Mouse (Mus musculus) neural tube, embryonic 14.5 days (tissue): Measurements from ENCODE around the gene Acbd6. TPM values are rescaled to one million over a fixed set of nuclear protein-coding genes. Genes with fewer than 3 reads are reported as not detected.

Source experiments
- ATAC-seq: fragments of 200-750 bp; cut with Nextera tagmentation; 2 replicates; pipeline ENCODE4 v1.8.0; 2017; ENCODE audit warnings: low read depth, mild to moderate bottlenecking, moderate TSS enrichment, moderate library complexity
- H3K27ac ChIP-seq: fragments of 300-500 bp; sonication (generic); 2 replicates; pipeline ENCODE4 v1.5.1; 2014; ENCODE audit warnings: low read depth, mild to moderate bottlenecking, control low read depth, low read length, moderate library complexity, mixed read lengths
- H3K27me3 ChIP-seq: fragments of 300-500 bp; sonication (generic); 2 replicates; pipeline ENCODE4 v1.6.1; 2014; ENCODE audit warnings: low read length; ENCODE audit not compliant: control insufficient read depth, insufficient read depth
- H3K36me3 ChIP-seq: fragments of 300-500 bp; sonication (generic); 2 replicates; pipeline ENCODE4 v1.6.1; 2014; ENCODE audit warnings: low read length, mixed read lengths; ENCODE audit not compliant: control insufficient read depth, insufficient read depth
- H3K4me1 ChIP-seq: fragments of 300-500 bp; sonication (generic); 2 replicates; pipeline ENCODE4 v1.6.1; 2014; ENCODE audit warnings: low read length; ENCODE audit not compliant: control insufficient read depth, insufficient read depth
- H3K4me2 ChIP-seq: fragments of 300-500 bp; sonication (generic); 2 replicates; pipeline ENCODE4 v1.6.1; 2014; ENCODE audit warnings: mild to moderate bottlenecking, low read depth, low read length, control low read depth
- H3K4me3 ChIP-seq: fragments of 300-500 bp; sonication (generic); 2 replicates; pipeline ENCODE4 v1.5.1; 2014; ENCODE audit warnings: low read depth, low read length, control low read depth, mixed read lengths
- H3K9ac ChIP-seq: fragments of 300-500 bp; sonication (generic); replicated peaks from 2 replicates; pipeline ENCODE4 v1.6.1; 2014; ENCODE audit warnings: low read depth, mild to moderate bottlenecking, control low read depth, low read length, mixed read lengths
- H3K9me3 ChIP-seq: fragments of 300-500 bp; sonication (generic); 2 replicates; pipeline ENCODE4 v1.6.1; 2016; ENCODE audit warnings: low read length; ENCODE audit not compliant: control insufficient read depth
- WGBS: fragments of 180-500 bp; shearing (Covaris S2); extraction: QIAGEN DNeasy Blood & Tissue Kit; methylation state at CpG from one replicate; pipeline ENCODE4 v1.1.7; 2014; 5-methylcytosine and 5-hydroxymethylcytosine counted together
- polyA plus RNA-seq: library from polyadenylated mRNA; unstranded; fragments of >200 nt; fragmentation: Nextera tagmentation; extraction: Ambion mirVana; gene quantifications from 2 replicates; pipeline ENCODE4 v1.2.1, GENCODE M21; 2014

The Acbd6 gene
- polyA plus RNA-seq, 1 experiment from 2014 or later, result 108 TPM

DNA sequence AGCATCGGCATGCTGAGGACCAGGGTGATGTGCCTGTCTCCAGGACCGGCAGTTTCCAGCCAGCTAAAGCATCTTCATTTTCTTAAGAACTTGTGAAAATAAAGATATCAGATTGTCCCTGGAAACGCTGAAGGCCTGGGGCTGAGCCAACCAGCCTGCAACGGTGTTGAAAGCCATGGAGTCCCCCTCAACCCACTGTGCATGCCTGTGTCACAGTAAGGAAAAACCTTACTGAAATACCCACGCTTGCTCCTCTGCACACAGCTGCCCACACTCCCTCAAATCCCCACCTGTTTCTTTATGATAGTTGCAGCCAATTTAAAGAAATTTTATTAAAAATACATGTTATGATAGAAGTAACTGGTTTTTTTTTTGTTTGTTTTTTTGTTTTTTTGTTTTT is 98.4 kb downstream of the Acbd6 start:
- 88% methylated on average over 5 of the region's 5 CpGs for WGBS
- H3K4me1 ChIP-seq, result no peaks in the 10 kb centered on the region
- no peak overlapping the region for H3K27ac ChIP-seq
- H3K9me3 ChIP-seq, result no peaks in the 10 kb centered on the region
- no peak overlapping the region for H3K9ac ChIP-seq
- no peak overlapping the region for H3K4me2 ChIP-seq
- H3K36me3 ChIP-seq, result no peaks in the 10 kb centered on the region
- ATAC-seq, result no peak
- no peaks in the 10 kb centered on the region for H3K27me3 ChIP-seq
- no peak overlapping the region for H3K4me3 ChIP-seq

DNA sequence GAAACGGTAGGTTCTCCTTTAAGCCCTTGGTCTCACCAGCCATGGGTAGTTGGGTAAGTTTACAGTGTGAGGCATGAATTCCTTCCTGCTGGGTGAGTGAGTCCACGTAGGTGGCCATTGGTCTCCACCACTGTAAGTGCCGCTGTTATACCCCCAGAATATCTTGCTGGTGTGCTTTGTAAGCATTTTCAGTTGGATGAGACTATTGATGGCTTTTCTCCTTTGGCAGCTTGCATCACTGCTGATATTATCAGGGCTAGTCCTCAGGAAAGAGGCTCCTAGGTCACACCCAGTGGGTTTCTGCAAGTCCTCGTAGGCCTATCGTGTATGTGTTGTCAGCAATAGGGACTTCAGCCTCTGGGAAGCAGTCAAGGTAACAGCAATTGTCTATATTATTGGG is 106.1 kb downstream of the Acbd6 start:
- H3K27me3 ChIP-seq, result no peaks in the 10 kb centered on the region
- no peak for ATAC-seq
- H3K9ac ChIP-seq, result no peak overlapping the region
- no peak overlapping the region for H3K4me3 ChIP-seq
- no peaks in the 10 kb centered on the region for H3K9me3 ChIP-seq
- WGBS, result 90% methylated on average over 5 of the region's 5 CpGs
- H3K4me2 ChIP-seq, result no peak overlapping the region
- H3K36me3 ChIP-seq, result no peaks in the 10 kb centered on the region
- no peaks in the 10 kb centered on the region for H3K4me1 ChIP-seq
- H3K27ac ChIP-seq, result no peak overlapping the region

DNA sequence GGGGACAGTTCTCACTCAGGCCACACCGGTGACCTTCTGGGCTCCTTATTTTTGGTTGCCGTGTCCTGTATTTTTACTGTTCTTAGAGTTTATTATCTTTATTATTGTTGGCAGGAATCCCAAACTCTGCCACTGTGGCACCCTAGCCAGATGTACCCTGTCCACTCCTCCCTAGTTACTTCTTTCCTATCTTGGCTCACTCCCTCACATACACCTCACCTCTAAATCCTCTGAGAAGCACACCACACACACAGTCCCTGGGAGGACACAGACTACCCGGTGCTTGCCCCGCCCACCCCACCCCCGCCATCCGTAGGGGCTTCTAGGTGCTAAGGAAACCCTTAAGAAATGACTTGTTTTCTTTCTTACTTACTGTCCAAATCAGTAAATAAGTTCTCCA is 117.7 kb downstream of the Acbd6 start:
- WGBS, result 90% methylated on average over 6 of the region's 6 CpGs
- no peaks in the 10 kb centered on the region for H3K9me3 ChIP-seq
- no peaks in the 10 kb centered on the region for H3K36me3 ChIP-seq
- no peak for ATAC-seq
- H3K27ac ChIP-seq, result no peak overlapping the region
- no peaks in the 10 kb centered on the region for H3K27me3 ChIP-seq
- H3K9ac ChIP-seq, result no peak overlapping the region
- H3K4me1 ChIP-seq, result no peaks in the 10 kb centered on the region
- H3K4me2 ChIP-seq, result no peak overlapping the region
- H3K4me3 ChIP-seq, result no peak overlapping the region

DNA sequence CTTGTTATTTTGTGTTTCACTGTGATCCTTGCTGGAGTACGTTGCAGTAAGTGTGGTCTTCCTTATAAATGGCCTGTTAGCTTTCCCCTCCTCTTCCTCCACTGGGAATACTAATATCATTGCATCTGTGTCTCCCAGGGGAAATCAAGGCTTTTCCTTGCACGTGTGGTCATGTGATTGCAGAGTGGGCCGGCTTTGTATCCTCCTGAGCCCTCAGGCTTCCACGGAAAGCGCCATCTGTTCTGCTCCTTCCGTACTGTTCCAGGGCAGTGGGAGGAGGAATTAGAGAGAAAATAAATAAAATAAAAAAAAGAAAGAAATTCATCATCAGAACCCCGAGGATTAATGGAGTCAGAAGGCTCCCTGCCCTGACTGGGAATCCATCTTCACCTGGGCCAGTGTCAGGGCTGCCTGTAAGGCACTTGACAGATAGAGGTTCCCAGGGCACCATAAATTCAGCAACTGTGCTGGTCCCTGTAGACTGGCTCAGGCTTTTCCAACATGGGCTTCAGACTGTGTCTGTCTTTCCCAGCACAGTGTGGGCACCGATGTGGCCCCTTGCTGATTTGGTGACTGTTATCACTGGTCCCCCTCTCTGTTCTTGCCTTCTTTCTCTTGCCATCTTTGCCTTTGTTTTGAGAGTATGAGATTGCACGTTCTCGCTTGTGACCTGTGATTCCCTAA is 123.3 kb downstream of the Acbd6 start:
- no peak overlapping the region; the same call in 1 of the 2 replicates for H3K4me2 ChIP-seq

DNA sequence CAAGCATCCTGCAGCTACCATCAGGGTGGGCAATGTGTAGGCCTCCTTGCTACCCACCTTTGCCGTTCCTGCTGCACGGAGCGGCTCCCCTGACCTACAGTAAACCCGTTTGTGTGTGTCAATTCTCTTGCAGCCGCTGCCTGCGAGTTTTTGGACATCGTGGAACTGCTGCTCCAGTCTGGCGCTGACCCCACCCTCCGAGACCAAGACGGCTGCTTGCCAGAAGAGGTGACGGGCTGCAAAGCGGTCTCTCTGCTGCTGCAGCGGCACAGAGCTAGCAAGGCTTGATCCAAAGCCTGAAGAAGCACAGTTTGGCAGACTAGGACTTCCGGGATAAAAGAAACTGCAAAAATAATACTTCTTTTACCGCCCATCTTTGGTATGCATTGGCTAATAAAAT is 128.9 kb downstream of the Acbd6 start:
- no peak for ATAC-seq
- Histone ChIP-seq H3K9me3 (no peaks in the 10 kb centered on the region), H3K27ac (peak overlapping the region; percentile 16; the same call in 1 of the 2 replicates), H3K27me3 (no peaks in the 10 kb centered on the region), H3K9ac (no peak overlapping the region), H3K4me3 (no peak overlapping the region), H3K4me2 (no peak overlapping the region), H3K36me3 (no peaks in the 10 kb centered on the region), H3K4me1 (no peaks in the 10 kb centered on the region)
- WGBS, result 81% methylated on average over 15 of the region's 15 CpGs

More for the DNA sequence above, 123.3 kb downstream of the Acbd6 start:
- ATAC-seq, result peak; percentile 79
- peak overlapping the region; percentile 10; the same call in 1 of the 2 replicates for H3K27ac ChIP-seq
- H3K27me3 ChIP-seq, result no peaks in the 10 kb centered on the region
- no peaks in the 10 kb centered on the region for H3K36me3 ChIP-seq
- H3K4me1 ChIP-seq, result no peaks in the 10 kb centered on the region
- H3K4me3 ChIP-seq, result no peak overlapping the region
- H3K9me3 ChIP-seq, result no peaks in the 10 kb centered on the region
- 38% methylated on average over 10 of the region's 10 CpGs for WGBS
- no peak overlapping the region for H3K9ac ChIP-seq

DNA sequence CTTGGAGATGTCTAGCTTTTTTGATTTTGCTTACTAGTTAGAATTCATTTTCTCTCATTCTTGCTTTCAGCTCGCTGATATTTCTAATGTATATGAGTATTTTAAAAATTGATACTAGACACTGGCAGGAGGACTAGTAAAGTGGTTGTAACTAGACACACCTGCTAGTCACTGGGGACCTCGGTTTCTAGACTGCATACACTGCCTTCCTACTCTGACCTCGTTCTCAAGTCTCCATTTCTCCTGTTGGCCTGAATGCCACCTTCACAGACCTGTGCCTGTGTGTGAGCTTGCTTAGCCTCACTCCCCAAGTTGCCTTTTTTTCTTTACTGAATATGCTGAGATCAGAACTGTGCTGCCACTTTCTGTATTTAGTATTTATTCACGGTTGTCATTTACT is 131.2 kb downstream of the Acbd6 start:
- Histone ChIP-seq H3K4me3 (no peak overlapping the region), H3K9me3 (no peaks in the 10 kb centered on the region), H3K4me1 (no peaks in the 10 kb centered on the region), H3K4me2 (no peak overlapping the region), H3K27ac (no peak overlapping the region), H3K27me3 (no peaks in the 10 kb centered on the region), H3K36me3 (no peaks in the 10 kb centered on the region), H3K9ac (no peak overlapping the region)
- 75% methylated on average over 4 of the region's 4 CpGs for WGBS
- no peak for ATAC-seq

DNA sequence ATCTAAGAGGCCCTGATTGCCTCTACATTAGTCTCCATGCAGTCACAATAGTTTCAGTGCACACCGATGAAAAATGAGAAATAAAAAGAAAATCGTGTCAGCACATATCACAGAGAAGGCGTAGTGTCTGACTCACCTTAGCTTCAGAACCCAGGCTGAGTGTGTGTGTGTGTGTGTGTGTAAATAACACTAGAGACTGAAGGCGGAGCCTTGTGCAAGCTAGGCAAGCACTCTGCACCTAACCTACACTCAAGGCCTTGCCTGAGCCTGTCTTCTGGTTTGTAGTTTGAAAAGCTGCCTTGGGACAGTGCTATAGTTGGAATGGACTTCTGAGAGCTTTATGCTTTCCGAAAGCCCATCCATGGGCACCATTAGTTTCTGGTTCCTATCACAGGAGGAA is 131.6 kb downstream of the Acbd6 start:
- no peak for ATAC-seq
- Histone ChIP-seq H3K27ac (no peak overlapping the region), H3K9me3 (no peaks in the 10 kb centered on the region), H3K27me3 (no peaks in the 10 kb centered on the region), H3K4me3 (no peak overlapping the region), H3K4me2 (no peak overlapping the region), H3K4me1 (no peaks in the 10 kb centered on the region), H3K9ac (no peak overlapping the region), H3K36me3 (no peaks in the 10 kb centered on the region)
- 83% methylated on average over 5 of the region's 5 CpGs for WGBS

DNA sequence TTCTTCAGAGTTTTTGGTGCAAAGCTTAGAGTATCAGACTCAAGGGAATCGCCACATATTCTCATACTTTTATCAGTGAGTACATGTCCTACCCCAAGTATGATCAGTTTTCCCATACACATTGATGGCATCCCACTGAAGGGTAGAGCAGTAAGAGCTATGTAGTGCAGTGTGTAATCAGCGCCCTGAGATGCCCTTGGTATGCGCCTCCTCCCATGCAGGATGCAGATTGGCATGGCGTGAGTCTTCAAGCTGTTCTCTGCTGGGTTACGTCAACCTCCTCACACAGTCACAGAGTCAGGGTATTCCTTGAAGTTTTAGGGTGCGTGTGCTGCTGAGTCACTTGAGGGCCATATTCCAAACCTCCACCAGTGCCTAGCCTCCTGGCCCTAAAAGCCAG is 134.3 kb downstream of the Acbd6 start:
- Histone ChIP-seq H3K27ac (no peak overlapping the region), H3K4me2 (no peak overlapping the region), H3K27me3 (no peaks in the 10 kb centered on the region), H3K36me3 (no peaks in the 10 kb centered on the region), H3K4me1 (no peaks in the 10 kb centered on the region), H3K9me3 (no peaks in the 10 kb centered on the region), H3K9ac (no peak overlapping the region), H3K4me3 (no peak overlapping the region)
- no peak for ATAC-seq
- WGBS, result 94% methylated on average over 6 of the region's 6 CpGs

DNA sequence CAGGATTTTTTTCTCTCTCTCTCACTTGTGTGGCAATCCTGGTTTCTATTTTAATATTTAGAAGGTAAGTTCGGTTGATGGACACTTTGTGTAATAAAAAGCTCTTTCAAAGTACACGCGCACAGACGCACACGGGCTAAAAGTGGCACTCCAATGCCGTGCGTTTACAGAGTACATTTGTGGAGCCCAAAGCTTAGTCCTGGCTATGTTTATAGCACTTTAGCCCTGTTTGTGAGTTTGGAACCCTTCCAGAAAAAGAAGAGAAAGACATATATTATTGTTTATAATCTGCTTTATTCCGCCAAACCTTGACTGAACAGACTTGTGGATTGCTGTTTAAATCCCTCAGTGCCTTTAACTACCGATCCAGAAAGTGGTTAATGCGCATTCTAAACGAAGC is 135.1 kb downstream of the Acbd6 start:
- Histone ChIP-seq H3K9me3 (no peaks in the 10 kb centered on the region), H3K36me3 (no peaks in the 10 kb centered on the region), H3K4me1 (no peaks in the 10 kb centered on the region), H3K9ac (no peak overlapping the region), H3K27ac (no peak overlapping the region), H3K4me3 (no peak overlapping the region), H3K27me3 (no peaks in the 10 kb centered on the region), H3K4me2 (no peak overlapping the region)
- 62% methylated on average over 11 of the region's 11 CpGs for WGBS
- peak; percentile 50; the same call in 1 of the 2 replicates for ATAC-seq
